Mouse (Mus musculus) lung, postnatal 0 days (tissue): ENCODE data around the gene Zfp784. TPM values are rescaled to one million over a fixed set of nuclear protein-coding genes. Genes with fewer than 3 reads are reported as not detected.

Experiments
- ATAC-seq: fragments of 200-750 bp; cut with Nextera tagmentation; 2 replicates; pipeline ENCODE4 v1.8.0; 2017; ENCODE audit warnings: moderate library complexity
- DNase-seq: peaks from one replicate; pipeline ENCODE4 v3.0.0-alpha.2; 2016; ENCODE audit warnings: low spot score
- H3K27ac ChIP-seq: fragments of 300-500 bp; sonication (generic); 2 replicates; pipeline ENCODE4 v1.5.1; 2014; ENCODE audit warnings: antibody characterized with exemption, mild to moderate bottlenecking, low read length, mixed read lengths
- H3K27me3 ChIP-seq: fragments of 300-500 bp; sonication (generic); replicated peaks from 2 replicates; pipeline ENCODE4 v1.6.1; 2014; ENCODE audit warnings: low read length, mixed read lengths; ENCODE audit not compliant: insufficient read depth
- H3K36me3 ChIP-seq: fragments of 300-500 bp; sonication (generic); 2 replicates; pipeline ENCODE4 v1.6.1; 2014; ENCODE audit warnings: low read length, mixed read lengths; ENCODE audit not compliant: insufficient read depth
- H3K4me1 ChIP-seq: fragments of 300-500 bp; sonication (generic); 2 replicates; pipeline ENCODE4 v1.6.1; 2014; ENCODE audit warnings: antibody characterized with exemption, low read depth, low read length, mixed read lengths; ENCODE audit not compliant: insufficient read depth
- H3K4me2 ChIP-seq: fragments of 300-500 bp; sonication (generic); replicated peaks from 2 replicates; pipeline ENCODE4 v1.6.1; 2014; ENCODE audit warnings: low read depth, mild to moderate bottlenecking, low read length, moderate library complexity, mixed read lengths
- H3K4me3 ChIP-seq: fragments of 300-500 bp; sonication (generic); 2 replicates; pipeline ENCODE4 v1.5.1; 2014; ENCODE audit warnings: low read depth, low read length
- H3K9ac ChIP-seq: fragments of 300-500 bp; sonication (generic); replicated peaks from 2 replicates; pipeline ENCODE4 v1.6.1; 2014; ENCODE audit warnings: low read depth, mild to moderate bottlenecking
- H3K9me3 ChIP-seq: fragments of 300-500 bp; sonication (generic); 2 replicates; pipeline ENCODE4 v1.6.1; 2016; ENCODE audit warnings: low read length, mixed read lengths
- CTCF ChIP-seq: IDR thresholded peaks from 2 replicates; pipeline ENCODE4 v1.5.1; 2016; ENCODE audit warnings: antibody characterized with exemption, mild to moderate bottlenecking
- EP300 ChIP-seq: IDR thresholded peaks from 2 replicates; pipeline ENCODE4 v1.6.1; 2016; ENCODE audit warnings: antibody characterized with exemption, mild to moderate bottlenecking, control low read depth
- WGBS: fragments of 180-500 bp; shearing (Covaris S2); extraction: QIAGEN DNeasy Blood & Tissue Kit; methylation state at CpG from one replicate; pipeline ENCODE4 v1.1.7; 2014; 5-methylcytosine and 5-hydroxymethylcytosine counted together
- polyA plus RNA-seq: library from polyadenylated mRNA; unstranded; fragments of >200 nt; fragmentation: Nextera tagmentation; extraction: Ambion mirVana; gene quantifications from 2 replicates; pipeline ENCODE4 v1.2.1, GENCODE M21; 2015

The Zfp784 gene
- 6.5 and 7.7 TPM in 2 replicates for polyA plus RNA-seq

DNA sequence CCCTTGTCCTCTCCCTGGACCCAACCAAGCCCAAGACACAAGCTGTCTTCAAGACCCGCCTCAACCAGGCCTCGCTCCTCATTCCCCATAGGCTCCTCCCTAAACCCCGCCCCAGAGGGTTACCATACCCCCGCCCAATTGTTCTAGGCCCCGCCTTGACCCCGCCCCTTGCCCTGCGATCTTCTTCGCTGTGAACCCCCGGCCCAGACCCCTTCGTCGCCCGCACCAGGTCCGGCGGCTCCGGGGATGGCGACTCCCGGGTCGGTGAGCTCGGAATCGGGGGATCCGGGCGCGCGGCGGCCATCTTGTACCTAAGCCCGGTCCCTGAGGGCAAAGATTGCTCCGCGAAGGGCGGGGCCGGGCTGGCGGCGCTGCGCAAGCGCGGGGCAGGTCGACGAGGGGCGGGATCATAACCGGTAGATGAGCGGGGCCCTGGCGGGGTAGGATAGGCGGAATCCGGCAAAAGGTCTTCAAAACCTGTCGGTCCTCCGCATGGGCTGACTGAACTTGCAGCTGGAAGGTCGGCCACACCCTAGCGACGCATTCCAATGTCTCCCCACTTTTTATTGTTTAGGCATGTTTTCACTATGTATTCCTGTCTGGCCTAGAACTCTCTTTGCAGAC is at the start of gene Zfp784:
TSS of gene Zfp784 (minus strand) at position 338 of the 624 bp plus-strand sequence.
- WGBS = 3% methylated on average over 47 of the region's 48 CpGs
- DNase-seq = peak; percentile 96

DNA sequence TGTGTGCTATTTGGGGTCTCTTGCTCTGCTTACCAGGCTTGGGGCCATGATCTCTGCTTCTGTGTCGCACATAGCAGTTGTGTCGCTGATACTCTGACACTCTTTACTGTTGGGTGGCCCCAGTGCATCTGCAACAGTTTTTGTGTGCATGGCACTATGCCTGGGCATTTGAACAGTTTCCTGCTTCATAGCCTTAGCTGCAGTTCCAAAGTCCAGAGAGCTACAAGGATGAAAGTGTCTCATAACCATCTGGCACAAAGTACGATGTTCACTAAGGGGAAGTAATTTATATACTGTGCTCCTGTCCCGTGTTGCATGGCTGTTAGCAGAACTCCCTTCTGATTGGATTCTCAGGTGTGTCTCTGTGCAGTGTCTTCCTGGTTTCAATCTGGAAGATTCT is 49.6 kb upstream of the Zfp784 start:
- Histone ChIP-seq H3K4me3 (no peak overlapping the region), H3K9ac (no peak overlapping the region), H3K36me3 (peaks cover 20% of the 10 kb centered on the region), H3K4me2 (no peak overlapping the region), H3K27ac (no peak overlapping the region), H3K9me3 (no peaks in the 10 kb centered on the region), H3K27me3 (no peaks in the 10 kb centered on the region), H3K4me1 (no peaks in the 10 kb centered on the region)
- ATAC-seq (no peak), DNase-seq (no peak)
- TF ChIP-seq CTCF (no peak), EP300 (no peak)
- 74% methylated on average over 4 of the region's 4 CpGs for WGBS

More for the DNA sequence above, at the start of gene Zfp784:
- Histone ChIP-seq H3K4me3 (peak within 1 kb of the TSS; percentile 53), H3K27ac (peak within 1 kb of the TSS; percentile 94), H3K4me1 (no peaks in the 10 kb centered on the region), H3K9ac (peak within 1 kb of the TSS; percentile 60), H3K36me3 (peaks cover 3% of the 10 kb centered on the region; the same call in 1 of the 2 replicates), H3K4me2 (peak within 1 kb of the TSS; percentile 41), H3K9me3 (no peaks in the 10 kb centered on the region), H3K27me3 (no peaks in the 10 kb centered on the region)
- TF ChIP-seq CTCF (no peak), EP300 (no peak)
- ATAC-seq = peak; percentile 99

DNA sequence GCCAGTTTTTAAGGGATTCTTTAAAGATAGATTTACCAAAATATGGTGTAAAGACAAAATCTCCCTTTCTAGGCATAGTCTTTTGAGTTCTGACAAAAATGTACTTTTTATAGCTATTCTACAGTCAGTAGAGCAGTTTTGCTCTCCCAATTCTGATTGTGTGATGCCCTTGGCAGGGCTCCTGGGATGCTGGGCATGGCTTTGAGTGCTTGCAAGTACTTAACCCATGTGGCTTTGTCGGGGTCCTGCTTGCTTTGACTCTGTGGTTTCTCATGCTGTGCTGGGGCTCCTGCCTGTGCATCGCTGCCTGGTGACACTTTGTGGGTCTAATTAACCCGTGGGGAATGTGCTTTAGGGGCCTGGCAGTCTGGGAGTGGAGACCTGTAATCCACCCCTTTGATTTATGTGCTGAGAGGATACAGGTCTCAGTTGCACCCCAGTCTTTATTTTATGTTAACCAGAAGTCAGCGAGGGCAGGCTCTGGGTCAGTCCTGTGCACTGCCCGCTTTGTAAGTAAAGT is 48.7 kb upstream of the Zfp784 start:
- WGBS = 85% methylated on average over 5 of the region's 5 CpGs
- H3K36me3 ChIP-seq = peaks cover 12% of the 10 kb centered on the region; the same call in 1 of the 2 replicates
- TF ChIP-seq CTCF (no peak), EP300 (no peak)
- H3K4me3 ChIP-seq = no peak overlapping the region
- no peak overlapping the region for H3K9ac ChIP-seq
- H3K4me2 ChIP-seq = no peak overlapping the region
- DNase-seq (no peak), ATAC-seq (no peak)
- H3K27me3 ChIP-seq = no peaks in the 10 kb centered on the region
- H3K27ac ChIP-seq = no peak overlapping the region
- no peaks in the 10 kb centered on the region for H3K9me3 ChIP-seq
- no peaks in the 10 kb centered on the region; the same call in 1 of the 2 replicates for H3K4me1 ChIP-seq

DNA sequence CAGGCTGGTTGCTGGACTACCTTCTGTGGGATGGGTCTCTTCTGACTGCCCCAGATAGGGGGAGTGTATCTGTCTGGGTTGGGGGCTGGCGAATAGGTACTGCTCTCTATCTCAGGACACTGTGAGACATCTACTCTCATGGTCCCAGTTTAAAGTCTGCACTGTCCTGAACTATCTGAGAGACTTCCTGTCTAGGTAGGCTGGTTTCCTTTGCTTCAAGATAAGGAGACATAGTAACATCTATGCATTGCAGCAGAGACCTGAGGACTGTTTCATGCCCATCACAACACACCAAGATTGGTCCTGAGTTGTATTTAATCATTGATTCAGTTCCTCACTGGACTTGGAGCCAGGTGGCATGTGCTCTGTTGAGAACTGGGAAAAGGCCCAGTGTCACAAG is 47.3 kb upstream of the Zfp784 start:
- TF ChIP-seq EP300 = no peak
- no peak for TF ChIP-seq CTCF
- WGBS = 100% methylated on average over 1 of the region's 1 CpGs
- DNase-seq (no peak), ATAC-seq (no peak)
- no peaks in the 10 kb centered on the region for H3K9me3 ChIP-seq
- H3K4me3 ChIP-seq = no peak overlapping the region
- no peak overlapping the region for H3K9ac ChIP-seq
- H3K27ac ChIP-seq = no peak overlapping the region
- H3K36me3 ChIP-seq = peaks cover 12% of the 10 kb centered on the region; the same call in 1 of the 2 replicates
- no peaks in the 10 kb centered on the region for H3K27me3 ChIP-seq
- H3K4me1 ChIP-seq = peaks cover 7% of the 10 kb centered on the region
- no peak overlapping the region for H3K4me2 ChIP-seq

DNA sequence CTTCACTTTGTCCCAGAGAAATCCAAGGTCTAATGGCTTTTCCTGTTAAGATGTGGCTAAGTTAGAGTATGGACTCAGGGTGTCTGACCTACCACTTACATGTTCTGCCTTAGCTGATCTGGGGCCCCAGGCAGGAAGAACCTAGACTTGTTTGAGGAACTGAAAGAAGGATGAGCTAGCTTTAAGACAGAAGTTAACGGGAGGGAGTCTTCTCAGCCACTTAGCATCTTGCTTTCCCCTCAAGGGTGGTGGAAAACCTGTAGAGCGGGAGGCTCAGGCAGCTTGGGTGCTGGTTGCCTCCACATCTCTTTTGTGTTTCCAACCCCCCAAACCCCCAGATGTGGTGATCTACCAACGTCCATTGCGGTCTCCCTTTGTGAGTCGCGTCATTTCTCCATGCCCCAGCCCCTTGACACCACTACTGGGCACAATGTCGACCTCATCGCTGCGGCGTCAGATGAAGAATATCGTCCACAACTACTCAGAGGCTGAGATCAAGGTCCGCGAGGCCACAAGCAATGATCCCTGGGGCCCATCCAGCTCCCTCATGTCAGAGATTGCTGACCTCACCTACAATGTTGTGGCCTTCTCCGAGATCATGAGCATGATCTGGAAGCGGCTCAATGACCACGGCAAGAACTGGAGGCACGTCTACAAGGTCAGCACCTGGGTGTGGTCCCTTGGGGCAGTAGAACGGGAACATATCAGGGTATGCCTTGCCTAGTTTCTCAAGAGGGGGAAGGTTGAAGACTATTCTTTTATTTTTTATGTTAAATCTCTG is 45.3 kb upstream of the Zfp784 start:
- Histone ChIP-seq H3K4me1 (peaks cover 7% of the 10 kb centered on the region), H3K9me3 (no peaks in the 10 kb centered on the region), H3K9ac (no peak overlapping the region), H3K36me3 (peaks cover 5% of the 10 kb centered on the region; the same call in 1 of the 2 replicates), H3K27ac (no peak overlapping the region), H3K27me3 (no peaks in the 10 kb centered on the region), H3K4me2 (no peak overlapping the region), H3K4me3 (no peak overlapping the region)
- WGBS = 87% methylated on average over 18 of the region's 18 CpGs
- DNase-seq (peak; percentile 38), ATAC-seq (no peak)
- TF ChIP-seq EP300 = no peak
- no peak for TF ChIP-seq CTCF

DNA sequence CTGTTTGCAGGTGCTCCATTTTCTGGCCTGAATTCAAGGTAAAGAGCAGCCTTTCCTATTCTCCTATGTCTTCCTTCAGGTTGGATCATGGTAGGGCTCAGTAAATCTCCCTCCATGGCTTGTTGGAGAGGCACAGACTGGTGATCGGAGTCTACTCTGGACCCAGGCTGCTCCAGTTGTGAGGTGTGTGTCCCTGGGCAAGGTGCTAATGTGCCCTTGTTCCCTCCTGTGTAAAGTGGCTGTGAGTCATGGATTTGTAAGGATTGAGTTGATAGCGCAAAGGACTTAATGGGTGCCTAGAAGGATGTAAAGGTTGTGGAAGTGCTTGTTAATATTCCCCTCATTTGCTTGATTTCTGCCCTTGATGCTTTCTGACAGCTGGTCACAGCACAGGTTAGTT is 43.7 kb upstream of the Zfp784 start:
- DNase-seq (peak; percentile 37), ATAC-seq (no peak)
- 78% methylated on average over 2 of the region's 2 CpGs for WGBS
- H3K9me3 ChIP-seq = no peaks in the 10 kb centered on the region
- H3K4me3 ChIP-seq = no peak overlapping the region
- H3K9ac ChIP-seq = no peak overlapping the region
- H3K4me1 ChIP-seq = peaks cover 7% of the 10 kb centered on the region
- H3K27me3 ChIP-seq = no peaks in the 10 kb centered on the region
- H3K4me2 ChIP-seq = no peak overlapping the region
- no peak overlapping the region for H3K27ac ChIP-seq
- H3K36me3 ChIP-seq = peaks cover 11% of the 10 kb centered on the region; the same call in 1 of the 2 replicates
- TF ChIP-seq CTCF (no peak), EP300 (no peak)
